Mouse (Mus musculus) thymus, adult 2 months (tissue): ENCODE data around the gene Robo1. TPM values are rescaled to one million over a fixed set of nuclear protein-coding genes. Genes with fewer than 3 reads are reported as not detected.

Experiments used
- DNase-seq: peaks from one replicate; pipeline ENCODE4 v3.0.0; 2021
- H3K27ac ChIP-seq: fragments of 200-500 bp; 2 replicates; pipeline ENCODE4 v1.5.1; 2012; ENCODE audit warnings: low read length, control low read depth; ENCODE audit not compliant: control insufficient read depth, insufficient read depth
- H3K27me3 ChIP-seq: fragments of 200-500 bp; 2 replicates; pipeline ENCODE4 v1.6.1; 2012; ENCODE audit warnings: mild to moderate bottlenecking, low read length, moderate library complexity, mixed read lengths; ENCODE audit not compliant: control insufficient read depth, insufficient read depth
- H3K36me3 ChIP-seq: fragments of 200-500 bp; 2 replicates; pipeline ENCODE4 v1.6.1; 2012; ENCODE audit warnings: mild to moderate bottlenecking, low read length, moderate library complexity; ENCODE audit not compliant: control insufficient read depth, insufficient read depth
- H3K4me1 ChIP-seq: fragments of 200-500 bp; replicated peaks from 2 replicates; pipeline ENCODE4 v1.6.1; 2012; ENCODE audit warnings: low read length; ENCODE audit not compliant: control insufficient read depth, insufficient read depth
- H3K4me3 ChIP-seq: fragments of 200-500 bp; 2 replicates; pipeline ENCODE4 v1.5.1; 2012; ENCODE audit warnings: mild to moderate bottlenecking, low read length, control low read depth, moderate library complexity; ENCODE audit not compliant: control insufficient read depth, insufficient read depth
- CTCF ChIP-seq: fragments of 200-500 bp; IDR thresholded peaks from 2 replicates; pipeline ENCODE4 v1.5.1; 2012; ENCODE audit warnings: mild to moderate bottlenecking, control low read depth, low read length, moderate library complexity, borderline replicate concordance; ENCODE audit not compliant: control insufficient read depth, poor library complexity, insufficient read depth; ENCODE audit errors: extremely low read depth
- POLR2A ChIP-seq: fragments of 200-500 bp; IDR thresholded peaks from 2 replicates; pipeline ENCODE4 v1.6.1; 2012; ENCODE audit warnings: mild to moderate bottlenecking, low read length, control low read depth, moderate library complexity; ENCODE audit not compliant: control insufficient read depth, poor library complexity, insufficient read depth; ENCODE audit errors: extremely low read depth
- WGBS: fragments of 180-500 bp; shearing (Covaris S2); methylation state at CpG from one replicate; pipeline ENCODE4 v1.1.7; 2018; 5-methylcytosine and 5-hydroxymethylcytosine counted together
- polyA plus RNA-seq: library from polyadenylated mRNA; depleted of rRNA; stranded (reverse); fragments of >200 nt; gene quantifications from 2 replicates; pipeline ENCODE4 v1.2.3, GENCODE M21; 2012

Robo1 gene
- polyA plus RNA-seq, 1 experiment = 5.8 TPM

DNA sequence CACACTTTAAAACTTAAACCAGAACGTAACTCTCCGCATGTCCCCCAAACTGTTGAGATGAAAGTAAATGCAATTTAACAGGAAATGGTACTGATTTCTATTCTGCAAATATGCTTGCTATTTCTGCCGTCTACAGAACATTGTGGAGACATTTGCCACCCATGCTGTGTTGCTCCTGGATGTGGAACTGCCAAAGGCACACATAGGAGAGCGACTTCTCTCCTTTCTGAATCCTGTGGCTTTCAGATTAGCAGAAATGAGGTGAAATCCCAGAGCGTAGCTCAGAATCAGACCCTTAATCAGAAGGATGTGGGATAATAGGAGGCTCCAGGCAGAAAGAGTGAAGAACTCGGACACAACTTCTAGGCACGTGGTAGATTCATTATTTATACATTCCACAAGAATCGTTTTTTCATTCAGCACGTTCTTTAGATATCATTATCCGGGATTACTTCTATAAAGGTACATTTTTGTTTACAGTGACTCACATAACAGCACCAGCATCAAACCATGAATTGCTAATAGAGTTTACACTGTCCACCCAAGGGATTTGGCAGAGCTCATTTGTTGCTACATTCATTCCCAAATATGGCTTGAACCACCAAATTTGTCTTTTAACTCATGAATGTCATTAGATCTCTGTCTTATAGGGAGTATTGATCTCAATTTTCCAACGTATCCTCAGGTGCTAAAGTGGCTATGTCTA is 276.5 kb downstream of the Robo1 start:
- H3K27ac ChIP-seq = no peak overlapping the region
- no peak overlapping the region for H3K4me3 ChIP-seq
- WGBS = 91% methylated on average over 11 of the region's 11 CpGs
- TF ChIP-seq POLR2A (no peak), CTCF (no peak)
- no peaks in the 10 kb centered on the region for H3K27me3 ChIP-seq
- DNase-seq = no peak
- H3K4me1 ChIP-seq = no peaks in the 10 kb centered on the region
- H3K36me3 ChIP-seq = no peaks in the 10 kb centered on the region

DNA sequence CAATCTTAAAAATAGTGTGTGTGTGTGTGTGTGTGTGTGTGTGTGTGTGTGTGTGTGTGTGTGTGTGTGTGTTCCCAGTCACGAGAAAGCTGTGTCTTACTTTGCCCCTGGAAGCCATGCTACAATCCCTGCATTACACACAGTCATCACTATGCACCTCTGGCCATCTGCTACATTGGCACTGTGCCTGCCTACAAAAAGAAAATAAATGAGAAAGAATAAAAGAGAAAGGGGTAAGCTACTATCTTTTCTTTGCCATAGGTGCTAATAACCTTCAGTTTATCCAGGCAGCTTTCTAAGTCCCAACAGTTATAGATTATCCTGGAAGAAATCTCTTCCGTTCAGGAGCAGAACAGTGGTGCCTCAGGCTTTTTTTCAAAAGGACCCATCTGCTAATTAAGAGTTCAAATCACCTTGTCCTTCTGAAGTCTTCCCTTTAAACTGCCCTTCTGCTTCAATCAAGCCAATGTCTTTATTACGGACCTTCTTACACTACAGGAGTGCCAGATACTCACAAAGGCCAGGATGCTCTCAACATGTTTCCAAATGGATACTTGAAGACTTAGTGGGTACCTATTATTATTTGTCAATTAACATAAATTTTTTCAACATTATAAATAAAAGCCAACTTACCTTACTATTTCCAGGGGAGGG is 277.2 kb downstream of the Robo1 start:
- Histone ChIP-seq H3K27ac (no peak overlapping the region), H3K4me3 (no peak overlapping the region)
- TF ChIP-seq POLR2A (no peak), CTCF (no peak)

DNA sequence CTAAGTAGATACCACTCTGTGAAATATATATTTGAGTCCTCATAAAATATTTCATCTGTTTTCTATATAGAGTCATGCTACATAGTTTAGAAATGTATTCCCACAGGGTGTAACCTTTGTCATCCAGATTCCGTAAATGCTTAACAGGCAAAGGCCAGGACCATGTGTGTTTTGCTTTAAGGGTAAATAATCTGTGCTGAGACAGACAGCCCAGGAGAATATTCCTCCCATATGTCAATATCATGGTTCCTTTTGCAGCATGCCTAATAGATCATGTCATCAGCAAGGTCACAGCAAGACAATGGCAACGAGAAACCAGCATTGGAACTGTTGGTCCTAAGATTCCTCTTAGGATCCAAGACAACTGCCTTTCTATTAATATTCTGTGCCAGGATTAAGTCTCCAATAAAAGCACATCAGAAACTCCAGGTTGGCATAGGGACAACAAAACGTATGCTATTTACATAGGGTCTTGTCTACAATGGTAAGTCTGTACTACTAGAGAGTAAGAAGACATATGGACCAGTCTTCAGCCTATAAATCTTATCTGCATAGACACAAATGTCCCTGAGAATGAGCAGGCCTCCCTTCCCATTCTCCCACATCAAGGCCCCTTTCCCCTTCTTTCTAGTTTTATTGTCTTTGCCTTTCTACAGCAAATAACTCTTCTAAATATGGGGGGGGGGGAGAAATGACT is 279.4 kb downstream of the Robo1 start:
- DNase-seq = no peak
- Histone ChIP-seq H3K27me3 (no peaks in the 10 kb centered on the region), H3K36me3 (no peaks in the 10 kb centered on the region), H3K27ac (no peak overlapping the region), H3K4me1 (no peaks in the 10 kb centered on the region), H3K4me3 (no peak overlapping the region)
- TF ChIP-seq POLR2A (no peak), CTCF (no peak)
- 87% methylated on average over 3 of the region's 3 CpGs for WGBS

More for the DNA sequence above, 277.2 kb downstream of the Robo1 start:
- DNase-seq = no peak
- H3K36me3 ChIP-seq = no peaks in the 10 kb centered on the region
- WGBS = 89% methylated on average over 3 of the region's 3 CpGs
- H3K4me1 ChIP-seq = no peaks in the 10 kb centered on the region
- no peaks in the 10 kb centered on the region for H3K27me3 ChIP-seq

DNA sequence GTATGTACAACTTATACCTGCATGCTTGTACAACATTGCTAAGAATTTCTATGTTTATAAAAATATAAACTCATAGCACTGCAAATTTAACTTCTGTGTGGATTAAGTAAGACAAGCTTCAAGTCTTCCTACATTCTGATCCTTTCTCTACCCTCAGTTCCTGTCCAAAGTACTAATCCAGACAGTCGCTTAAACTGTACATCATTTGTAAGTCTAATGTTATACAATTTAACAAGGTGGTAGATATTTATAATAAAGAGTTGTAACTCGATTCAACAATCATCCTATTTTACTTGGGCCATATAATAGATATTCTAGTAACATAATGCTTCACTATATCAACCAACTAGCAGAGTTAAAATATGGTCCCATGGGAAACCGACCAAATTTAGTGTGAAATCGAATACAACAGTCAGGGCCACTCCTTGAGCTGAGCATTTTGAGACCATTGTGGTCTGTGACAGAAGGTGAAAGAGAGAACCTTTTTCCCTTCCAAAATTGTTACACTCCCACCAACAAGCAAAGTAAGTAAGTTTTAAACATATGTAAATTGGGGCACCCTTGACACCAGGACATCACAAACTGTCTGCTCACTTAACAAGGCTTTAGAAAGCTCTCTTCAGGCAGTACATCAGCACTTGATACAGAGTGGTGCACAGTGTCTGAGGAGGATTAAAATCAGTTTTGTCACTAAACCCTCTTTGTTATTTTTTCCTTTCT is 295.5 kb downstream of the Robo1 start:
- no peak for TF ChIP-seq POLR2A

DNA sequence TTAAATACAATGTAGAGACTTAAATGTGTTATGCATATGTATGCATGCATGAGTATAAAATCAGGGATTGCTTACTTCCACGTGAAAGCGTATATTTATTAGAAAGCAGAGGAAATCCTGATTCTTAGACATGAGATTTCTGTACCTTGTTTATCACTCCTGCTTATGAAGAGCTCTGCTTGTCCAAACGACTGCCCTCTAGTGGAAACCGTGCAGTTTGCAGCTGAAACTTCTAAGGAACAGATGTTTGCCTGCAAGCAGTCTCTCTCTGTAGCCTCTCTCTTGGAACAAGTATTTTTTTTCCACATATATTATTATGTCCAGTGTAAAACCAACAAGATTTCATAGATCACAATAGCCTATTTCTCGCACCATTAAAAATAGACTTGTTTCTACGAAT is 297.0 kb downstream of the Robo1 start:
- TF ChIP-seq POLR2A (no peak), CTCF (no peak)
- Histone ChIP-seq H3K4me1 (no peaks in the 10 kb centered on the region), H3K27me3 (no peaks in the 10 kb centered on the region), H3K4me3 (no peak overlapping the region), H3K27ac (no peak overlapping the region), H3K36me3 (no peaks in the 10 kb centered on the region)
- peak; percentile 3 for DNase-seq
- 25% methylated on average over 6 of the region's 6 CpGs for WGBS

More for the DNA sequence above, 295.5 kb downstream of the Robo1 start:
- no peak overlapping the region for H3K4me3 ChIP-seq
- no peaks in the 10 kb centered on the region for H3K27me3 ChIP-seq
- WGBS = 88% methylated on average over 4 of the region's 4 CpGs
- H3K4me1 ChIP-seq = no peaks in the 10 kb centered on the region
- no peak for DNase-seq
- H3K36me3 ChIP-seq = no peaks in the 10 kb centered on the region
- H3K27ac ChIP-seq = no peak overlapping the region

DNA sequence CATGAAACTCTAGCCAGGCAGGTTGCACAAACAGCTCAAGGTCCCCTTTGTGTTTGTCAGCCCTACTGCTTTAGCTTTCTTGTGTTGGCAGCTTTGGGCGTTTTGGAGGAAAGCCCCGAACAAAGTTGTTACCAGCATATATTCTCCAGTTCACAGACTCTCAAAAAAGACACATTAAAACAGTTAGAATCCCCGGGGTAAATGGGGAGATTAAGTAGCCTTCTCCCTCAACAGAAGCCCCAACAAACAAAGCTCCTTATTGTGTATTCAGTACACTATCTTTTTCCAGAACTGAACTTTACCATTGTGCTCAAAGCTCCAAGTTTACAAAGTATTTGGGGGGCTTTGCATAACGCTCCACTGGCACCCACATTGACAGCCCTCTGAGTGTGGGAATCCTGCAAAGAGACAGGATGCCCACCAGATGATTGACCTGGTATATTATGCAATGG is 302.6 kb downstream of the Robo1 start:
- WGBS = 84% methylated on average over 4 of the region's 4 CpGs
- H3K36me3 ChIP-seq = no peaks in the 10 kb centered on the region
- no peaks in the 10 kb centered on the region for H3K27me3 ChIP-seq
- H3K4me3 ChIP-seq = no peak overlapping the region
- no peak overlapping the region for H3K27ac ChIP-seq
- no peak for DNase-seq
- H3K4me1 ChIP-seq = no peaks in the 10 kb centered on the region
- no peak for TF ChIP-seq POLR2A
- no peak for TF ChIP-seq CTCF
